Mouse (Mus musculus): ENCODE measurements around the gene Prr7. TPM values are rescaled to one million over a fixed set of nuclear protein-coding genes. Genes with fewer than 3 reads are reported as not detected.

Gene Prr7
- total RNA-seq (2023) = 35.7 to 43.7 TPM (median 39.2 TPM) in 4 replicates

GRCm38 (mm10) chr13:55464027-55464884 lies at the start of gene Prr7:
Gene Prr7 (plus strand): TSS chr13:55464267.

GRCm38 (mm10) chr13:55414743-55415380 lies 49.2 kb upstream of the Prr7 start, which contains the start of gene Pfn3:
Gene Pfn3 (minus strand): TSS chr13:55415232.

GRCm38 (mm10) chr13:55426613-55427012 lies 37.5 kb upstream of the Prr7 start, which contains the start of gene F12:
Gene F12 (minus strand): TSS chr13:55426793.

GRCm38 (mm10) chr13:55444937-55445315 lies 19.1 kb upstream of the Prr7 start, which contains the start of gene Grk6:
Gene Grk6 (plus strand): TSS chr13:55445072.

GRCm38 (mm10) chr13:55487578-55488498 lies 23.8 kb downstream of the Prr7 start, which contains the start of gene Dbn1:
Gene Dbn1 (minus strand): TSS chr13:55488111.

GRCm38 (mm10) chr13:55513111-55513748 lies 49.2 kb downstream of the Prr7 start, which contains the start of gene Pdlim7:
Gene Pdlim7 (minus strand): TSS chr13:55513676.

Other genes starting within 250 kb of the Prr7 start
- gene Prelid1, start 143.8 kb upstream of the Prr7 start, total RNA-seq (2023) = 127 to 141 TPM (median 134 TPM) in 4 replicates
- 52.1 to 59.6 TPM (median 56.7 TPM) in 4 replicates for gene Rab24, start 142.3 kb upstream of the Prr7 start, total RNA-seq (2023)
- 0.40 to 1.3 TPM (median 0.82 TPM) in 4 replicates for gene Mxd3, start 134.4 kb upstream of the Prr7 start, total RNA-seq (2023)
- gene Lman2, start 101.5 kb upstream of the Prr7 start, total RNA-seq (2023) = 110 to 117 TPM (median 115 TPM) in 4 replicates
- gene Rgs14, start 94.5 kb upstream of the Prr7 start, total RNA-seq (2023) = 70.0 to 75.1 TPM (median 71.6 TPM) in 4 replicates
- 0.34 to 0.57 TPM in 2 of 4 replicates, not detected in the others for gene Slc34a1, start 66.1 kb upstream of the Prr7 start, total RNA-seq (2023)
- not detected in 4 replicates for gene Pfn3, start 49.0 kb upstream of the Prr7 start, total RNA-seq (2023)
- 1.7 to 3.4 TPM (median 2.1 TPM) in 4 replicates for gene F12, start 37.5 kb upstream of the Prr7 start, total RNA-seq (2023)
- 450 to 472 TPM (median 456 TPM) in 4 replicates for gene Grk6, start 19.2 kb upstream of the Prr7 start, total RNA-seq (2023)
- 0.22 to 0.52 TPM (median 0.36 TPM) in 4 replicates for gene Dbn1, start 23.8 kb downstream of the Prr7 start, total RNA-seq (2023)
- gene Pdlim7, start 49.4 kb downstream of the Prr7 start, total RNA-seq (2023) = 27.3 to 33.8 TPM (median 28.3 TPM) in 4 replicates
- gene Dok3, start 65.0 kb downstream of the Prr7 start, total RNA-seq (2023) = 301 to 339 TPM (median 308 TPM) in 4 replicates
- 135 to 141 TPM (median 138 TPM) in 4 replicates for gene Ddx41, start 72.4 kb downstream of the Prr7 start, total RNA-seq (2023)
- 147 to 156 TPM (median 152 TPM) in 4 replicates for gene Fam193b, start 106.9 kb downstream of the Prr7 start, total RNA-seq (2023)
- gene Tmed9, start 109.5 kb downstream of the Prr7 start, total RNA-seq (2023) = 84.0 to 89.7 TPM (median 88.8 TPM) in 4 replicates
- 19.4 to 21.3 TPM (median 21.0 TPM) in 4 replicates for gene B4galt7, start 135.6 kb downstream of the Prr7 start, total RNA-seq (2023)
- 18.0 to 23.1 TPM (median 19.1 TPM) in 4 replicates for gene Caml, start 158.7 kb downstream of the Prr7 start, total RNA-seq (2023)
- gene Ddx46, start 170.8 kb downstream of the Prr7 start, total RNA-seq (2023) = 96.1 to 100.0 TPM (median 99.8 TPM) in 4 replicates
- 22.3 to 24.8 TPM (median 23.3 TPM) in 4 replicates for gene B230219D22Rik, start 228.9 kb downstream of the Prr7 start, total RNA-seq (2023)

Data from B cell, adult 62 days (primary cell).